Mouse (Mus musculus) bone marrow macrophage, adult 2 months (primary cell): ENCODE data around the gene Gm13287. TPM values are rescaled to one million over a fixed set of nuclear protein-coding genes. Genes with fewer than 3 reads are reported as not detected.
"Not testable (repeated sequence)": the region's sequence is repeated elsewhere in the genome, so short reads cannot be mapped to it uniquely, and the experiment has no call there.

ENCODE experiments used
- H3K27ac ChIP-seq: 2 replicates; pipeline ENCODE4 v1.5.1; 2012; ENCODE audit warnings: low read depth, low read length; ENCODE audit not compliant: insufficient read depth
- H3K4me1 ChIP-seq: 2 replicates; pipeline ENCODE4 v1.6.1; 2012; ENCODE audit warnings: low read length; ENCODE audit not compliant: control insufficient read depth, insufficient read depth
- H3K4me3 ChIP-seq: 2 replicates; pipeline ENCODE4 v1.5.1; 2012; ENCODE audit warnings: mild to moderate bottlenecking, low read length, moderate library complexity; ENCODE audit not compliant: insufficient read depth
- CTCF ChIP-seq: IDR thresholded peaks from 2 replicates; pipeline ENCODE4 v1.5.1; 2012; ENCODE audit warnings: low read depth, mild to moderate bottlenecking, low read length, moderate library complexity
- POLR2A ChIP-seq: IDR thresholded peaks from 2 replicates; pipeline ENCODE4 v1.6.1; 2012; ENCODE audit warnings: mild to moderate bottlenecking, low read depth, low read length, borderline replicate concordance
- polyA plus RNA-seq: library from polyadenylated mRNA; stranded (reverse); fragments of >200 nt; gene quantifications from 2 replicates; pipeline ENCODE4 v1.2.4, GENCODE M21; 2012; ENCODE audit not compliant: missing spikeins, insufficient read depth, insufficient read length

The Gm13287 gene
- polyA plus RNA-seq, 1 experiment: not detected

DNA sequence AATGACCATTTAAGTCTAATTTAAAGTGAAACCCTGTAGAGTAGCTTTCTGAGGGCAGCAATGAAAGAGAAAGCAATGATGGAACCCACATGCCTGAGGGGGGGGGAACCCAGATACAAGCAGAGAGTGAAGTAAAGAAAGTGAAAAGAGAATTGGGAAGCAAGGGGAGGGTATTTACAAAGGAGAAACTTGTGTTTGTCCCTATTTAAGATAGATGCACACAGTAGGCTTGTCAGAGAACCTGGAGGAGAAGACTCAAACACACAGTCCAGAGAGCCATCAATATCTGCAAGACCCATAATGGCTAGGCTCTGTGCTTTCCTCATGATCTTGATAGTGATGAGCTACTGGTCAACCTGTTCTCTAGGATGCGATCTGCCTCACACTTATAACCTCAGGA is 16.6 kb downstream of the Gm13287 start, which contains the start of gene Ifna11:
Gene Ifna11, plus strand, starts transcription at position 301 of the 400 bp plus-strand sequence.
- Histone ChIP-seq H3K4me3 (no peak within 1 kb of the TSS), H3K4me1 (no peaks in the 10 kb centered on the region), H3K27ac (no peak within 1 kb of the TSS)
- no peak for TF ChIP-seq CTCF
- TF ChIP-seq POLR2A: no peak

DNA sequence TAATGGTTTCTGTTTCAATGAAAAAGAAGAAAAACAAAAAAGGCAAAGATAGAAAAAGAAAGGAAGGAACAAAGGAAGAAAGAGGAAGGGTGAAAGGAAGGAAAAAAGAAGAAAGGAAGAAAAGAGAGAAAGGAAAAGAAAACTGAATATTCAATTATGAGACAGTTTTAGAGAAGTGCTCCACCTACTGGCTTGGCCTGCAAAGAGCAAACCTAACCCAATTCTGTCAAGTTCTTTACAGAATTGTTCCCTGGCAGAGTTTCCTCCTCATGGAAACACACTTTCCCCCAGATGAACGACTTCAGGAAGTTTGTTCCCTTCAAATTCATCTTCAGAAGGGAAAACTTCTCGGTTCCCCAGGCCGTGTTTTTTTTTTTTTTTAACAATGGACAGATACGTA is 19.9 kb downstream of the Gm13287 start:
- TF ChIP-seq CTCF: no peak
- TF ChIP-seq POLR2A: no peak
- no peak overlapping the region for H3K27ac ChIP-seq
- no peak overlapping the region for H3K4me3 ChIP-seq
- H3K4me1 ChIP-seq: no peaks in the 10 kb centered on the region

DNA sequence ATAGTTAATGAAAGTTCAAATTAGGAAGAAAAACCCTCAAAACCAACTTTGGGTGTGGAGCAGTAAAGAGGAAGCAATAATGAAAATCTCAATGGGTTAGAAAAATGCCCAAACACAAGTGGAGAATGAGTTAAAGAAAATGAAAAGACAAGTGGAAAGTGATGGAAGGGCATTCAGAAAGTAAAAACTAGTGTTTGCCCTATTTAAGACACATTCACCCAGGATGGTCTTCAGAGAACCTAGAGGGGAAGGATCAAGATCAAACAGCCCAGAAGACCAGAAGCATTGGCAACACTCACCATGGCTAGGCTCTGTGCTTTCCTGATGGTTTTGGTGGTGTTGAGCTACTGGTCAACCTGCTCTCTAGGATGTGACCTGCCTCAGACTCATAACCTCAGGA is 24.1 kb downstream of the Gm13287 start, which contains the start of gene Ifna6:
Gene Ifna6, plus strand, starts transcription at position 301 of the 400 bp plus-strand sequence.
- not testable (repeated sequence) for H3K4me1 ChIP-seq, H3K4me3 ChIP-seq, H3K27ac ChIP-seq

DNA sequence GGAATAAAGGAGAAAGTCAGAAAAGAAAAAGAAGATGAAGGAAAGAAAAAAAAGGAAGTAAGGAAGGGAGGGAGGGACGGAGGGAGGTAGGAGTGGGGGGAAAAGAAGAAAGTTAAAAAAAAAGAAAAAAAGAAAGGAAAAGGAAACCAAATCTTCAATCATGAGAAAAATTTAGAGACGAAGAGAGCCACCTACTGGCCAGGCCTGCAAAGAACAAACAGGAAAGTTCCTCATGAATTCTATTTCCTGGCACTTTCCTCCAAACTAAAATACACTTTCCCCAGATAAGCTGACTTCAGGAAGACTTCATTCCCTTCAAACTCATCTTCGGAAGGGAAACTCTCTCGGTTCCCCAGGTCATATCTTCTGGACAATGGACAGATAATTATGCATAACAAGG is 27.5 kb downstream of the Gm13287 start:
- no peak overlapping the region for H3K4me3 ChIP-seq
- H3K27ac ChIP-seq: no peak overlapping the region
- TF ChIP-seq POLR2A (no peak), CTCF (no peak)
- no peaks in the 10 kb centered on the region for H3K4me1 ChIP-seq

DNA sequence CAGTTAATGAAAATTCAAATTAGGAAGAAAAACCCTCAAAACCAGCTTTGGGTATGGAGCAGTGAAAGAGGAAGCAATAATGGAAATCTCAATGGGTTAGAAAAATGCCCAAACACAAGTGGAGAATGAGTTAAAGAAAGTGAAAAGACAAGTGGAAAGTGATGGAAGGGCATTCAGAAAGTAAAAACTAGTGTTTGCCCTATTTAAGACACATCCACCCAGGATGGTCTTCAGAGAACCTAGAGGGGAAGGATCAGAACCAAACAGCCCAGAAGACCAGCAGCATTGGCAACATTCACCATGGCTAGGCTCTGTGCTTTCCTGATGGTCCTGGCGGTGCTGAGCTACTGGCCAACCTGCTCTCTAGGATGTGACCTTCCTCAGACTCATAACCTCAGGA is 32.2 kb downstream of the Gm13287 start, which contains the start of gene Ifna5:
Gene Ifna5, plus strand, starts transcription at position 301 of the 400 bp plus-strand sequence.
- H3K4me1 ChIP-seq, H3K27ac ChIP-seq, H3K4me3 ChIP-seq: not testable (repeated sequence)

DNA sequence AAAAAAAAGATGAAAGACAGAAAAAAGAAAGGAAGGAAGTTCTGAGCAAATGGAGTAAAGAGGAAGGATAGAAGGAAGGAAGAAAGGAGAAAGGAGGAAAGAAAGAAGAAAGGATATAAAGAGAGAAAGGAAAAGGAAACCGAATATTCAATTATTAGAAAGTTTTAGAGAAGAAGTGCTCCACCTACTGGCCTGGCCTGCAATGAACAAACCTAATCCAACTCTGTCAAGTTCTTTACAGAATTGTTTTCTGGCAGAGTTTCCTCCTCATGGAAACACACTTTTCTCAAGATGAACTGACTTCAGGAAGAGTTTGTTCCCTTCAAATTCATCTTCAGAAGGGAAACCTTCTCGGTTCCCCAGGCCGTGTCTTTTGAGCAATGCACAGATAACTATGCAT is 35.8 kb downstream of the Gm13287 start:
- Histone ChIP-seq H3K4me3 (no peak overlapping the region), H3K27ac (no peak overlapping the region), H3K4me1 (no peaks in the 10 kb centered on the region)
- TF ChIP-seq POLR2A (no peak), CTCF (no peak)

DNA sequence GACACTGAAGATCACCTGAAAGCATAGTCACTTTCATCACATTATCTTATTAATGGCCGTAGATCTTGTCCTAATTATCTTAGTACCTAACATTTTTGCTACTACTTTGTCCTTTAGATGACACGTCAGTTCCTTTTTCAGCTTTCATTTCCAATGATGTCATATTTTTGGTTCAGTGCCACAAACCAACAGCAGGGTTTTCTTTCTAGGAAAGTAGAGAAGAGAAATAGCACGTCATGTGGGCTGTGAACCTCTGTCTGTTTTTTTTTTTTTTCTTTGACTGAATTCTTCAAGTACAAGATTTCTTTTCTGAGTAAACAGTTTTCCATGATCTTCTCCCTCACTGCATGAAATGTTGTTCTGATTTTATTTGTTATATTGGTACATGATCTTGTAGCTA is 37.0 kb downstream of the Gm13287 start:
- H3K4me1 ChIP-seq: no peaks in the 10 kb centered on the region
- no peak overlapping the region for H3K27ac ChIP-seq
- H3K4me3 ChIP-seq: no peak overlapping the region
- TF ChIP-seq CTCF: no peak
- no peak for TF ChIP-seq POLR2A

DNA sequence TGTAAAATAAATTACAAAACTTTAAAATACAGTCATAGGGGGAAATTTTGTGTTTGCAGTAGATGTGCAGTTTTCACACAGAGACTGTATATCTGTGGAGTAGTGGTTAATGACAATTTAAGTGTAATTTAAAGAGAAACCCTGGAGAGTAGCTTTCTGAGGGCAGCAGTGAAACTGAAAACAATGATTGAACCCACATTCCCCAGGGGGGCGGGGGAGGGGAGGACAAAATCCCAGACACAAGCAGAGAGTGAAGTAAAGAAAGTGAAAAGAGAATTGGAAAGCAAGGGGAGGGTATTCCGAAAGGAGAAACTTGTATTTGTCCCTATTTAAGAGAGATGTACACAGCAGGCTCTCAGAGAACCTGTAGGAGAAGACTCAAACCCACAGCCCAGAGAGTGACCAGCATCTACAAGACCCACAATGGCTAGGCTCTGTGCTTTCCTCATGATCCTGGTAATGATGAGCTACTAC is 38.4 kb downstream of the Gm13287 start, which contains the start of gene Ifna4:
Gene Ifna4, plus strand, starts transcription at position 424 of the 474 bp plus-strand sequence.
- H3K27ac ChIP-seq: no peak within 1 kb of the TSS
- H3K4me3 ChIP-seq: no peak within 1 kb of the TSS
- TF ChIP-seq POLR2A (no peak), CTCF (no peak)
- H3K4me1 ChIP-seq: no peaks in the 10 kb centered on the region

DNA sequence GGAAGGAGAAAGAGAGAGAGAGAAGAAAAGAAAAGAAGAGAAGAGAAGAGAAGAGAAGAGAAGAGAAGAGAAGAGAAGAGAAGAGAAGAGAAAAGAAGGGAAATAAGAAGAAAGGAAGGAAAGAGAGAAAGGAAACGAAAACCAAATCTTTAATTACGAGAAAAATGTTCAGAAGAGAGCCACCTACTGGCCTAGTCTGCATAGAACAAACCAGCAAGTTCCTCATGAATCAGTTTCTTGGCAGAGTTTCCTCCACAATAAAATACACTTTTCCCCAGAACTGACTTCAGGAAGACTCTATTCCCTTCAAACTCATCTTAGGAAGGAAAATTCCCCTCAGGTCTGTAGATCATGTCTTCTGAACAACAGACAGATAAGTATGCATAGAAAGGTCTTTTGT is 42.3 kb downstream of the Gm13287 start:
- Histone ChIP-seq H3K4me1 (no peaks in the 10 kb centered on the region), H3K4me3 (no peak overlapping the region), H3K27ac (no peak overlapping the region)
- no peak for TF ChIP-seq POLR2A
- TF ChIP-seq CTCF: no peak

DNA sequence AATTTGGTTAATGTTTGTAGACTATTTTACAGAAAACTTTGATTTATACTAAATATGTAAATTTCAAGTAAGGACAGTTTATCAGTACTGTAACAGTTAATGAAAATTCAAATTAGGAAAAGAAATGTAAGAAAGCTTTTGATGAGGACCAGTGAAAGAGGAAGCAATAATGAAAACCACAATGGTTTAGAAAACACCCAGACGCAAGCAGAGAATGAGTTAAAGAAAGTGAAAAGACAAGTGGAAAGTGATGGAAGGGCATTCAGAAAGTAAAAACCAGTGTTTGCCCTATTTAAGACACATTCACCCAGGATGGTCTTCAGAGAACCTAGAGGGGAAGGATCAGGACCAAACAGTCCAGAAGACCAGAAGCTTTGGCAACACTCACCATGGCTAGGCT is 46.6 kb downstream of the Gm13287 start, which contains the start of gene Ifna1:
Gene Ifna1, plus strand, starts transcription at position 390 of the 400 bp plus-strand sequence.
- Histone ChIP-seq H3K27ac (no peak within 1 kb of the TSS), H3K4me1 (no peaks in the 10 kb centered on the region), H3K4me3 (no peak within 1 kb of the TSS)
- TF ChIP-seq CTCF: no peak
- TF ChIP-seq POLR2A: no peak

DNA sequence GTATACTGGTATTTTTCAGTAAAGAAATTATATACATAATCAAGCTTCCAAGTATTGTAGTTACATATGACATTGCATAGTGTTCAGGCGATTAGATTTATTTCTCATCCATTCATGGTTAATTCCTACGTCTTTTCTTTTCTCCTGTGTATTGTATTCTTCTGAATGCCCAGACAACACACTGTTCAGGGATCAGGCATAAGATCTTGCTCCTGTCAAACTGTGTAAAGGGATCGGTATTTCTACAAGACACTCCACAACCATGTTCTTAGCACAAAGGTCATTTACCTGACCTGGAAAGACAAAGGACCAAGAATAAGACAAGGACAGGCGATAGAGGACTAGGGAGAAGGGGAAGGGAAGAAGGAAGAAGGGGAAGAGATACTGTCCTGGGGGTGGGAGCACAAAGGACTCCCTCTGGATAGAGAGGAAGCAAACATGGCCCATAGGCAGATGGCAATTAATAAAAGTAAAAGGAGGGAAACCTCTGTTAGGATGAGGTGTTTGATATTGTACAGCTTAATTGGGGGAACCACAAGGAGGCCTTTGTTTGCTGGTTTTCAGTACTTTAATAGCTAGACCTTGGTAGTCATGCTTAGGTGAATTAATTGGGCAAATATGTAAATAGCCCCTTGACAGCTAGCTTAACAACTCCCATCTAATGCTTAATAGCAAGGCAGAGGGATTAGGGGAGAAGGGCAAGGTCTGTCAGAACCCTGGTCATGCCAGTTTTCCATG is 48.1 kb downstream of the Gm13287 start:
- TF ChIP-seq CTCF (no peak), POLR2A (no peak)
- H3K4me3 ChIP-seq: no peak overlapping the region
- H3K27ac ChIP-seq: no peak overlapping the region
- no peaks in the 10 kb centered on the region for H3K4me1 ChIP-seq

Other genes with a start within 250 kb of the Gm13287 start
- gene Ifna15, start 245.0 kb upstream of the Gm13287 start, polyA plus RNA-seq: not detected in 2 replicates
- not detected in 2 replicates for gene Ifna14, start 231.5 kb upstream of the Gm13287 start, polyA plus RNA-seq
- not detected in 2 replicates for gene Ifna9, start 210.9 kb upstream of the Gm13287 start, polyA plus RNA-seq
- not detected in 2 replicates for gene Ifna12, start 199.9 kb upstream of the Gm13287 start, polyA plus RNA-seq
- not detected in 2 replicates for gene C87499, start 168.8 kb upstream of the Gm13287 start, polyA plus RNA-seq
- not detected in 2 replicates for gene Ifna13, start 158.8 kb upstream of the Gm13287 start, polyA plus RNA-seq
- not detected in 2 replicates for gene Ifna16, start 126.3 kb upstream of the Gm13287 start, polyA plus RNA-seq
- not detected in 2 replicates for gene Ifna2, start 119.3 kb upstream of the Gm13287 start, polyA plus RNA-seq
- gene Ifnab, start 111.9 kb upstream of the Gm13287 start, polyA plus RNA-seq: not detected in 2 replicates
- not detected in 2 replicates for gene Gm26566, start 81.4 kb upstream of the Gm13287 start, polyA plus RNA-seq
- 60.5 and 64.8 TPM in 2 replicates for gene Klhl9, start 80.8 kb upstream of the Gm13287 start, polyA plus RNA-seq
- not detected in 2 replicates for gene Gm13271, start 48.4 kb upstream of the Gm13287 start, polyA plus RNA-seq
- gene Gm13283, start 43.1 kb upstream of the Gm13287 start, polyA plus RNA-seq: not detected in 2 replicates
- not detected in 2 replicates for gene Gm13290, start 29.4 kb upstream of the Gm13287 start, polyA plus RNA-seq
- not detected in 2 replicates for gene Gm13289, start 26.3 kb upstream of the Gm13287 start, polyA plus RNA-seq
- gene Gm13272, start 23.4 kb upstream of the Gm13287 start, polyA plus RNA-seq: not detected in 2 replicates
- not detected in 2 replicates for gene Ifnz, start 21.1 kb upstream of the Gm13287 start, polyA plus RNA-seq
- not detected in 2 replicates for gene Gm13276, start 17.5 kb upstream of the Gm13287 start, polyA plus RNA-seq
- not detected in 2 replicates for gene Gm13277, start 14.6 kb upstream of the Gm13287 start, polyA plus RNA-seq
- gene Gm13278, start 11.7 kb upstream of the Gm13287 start, polyA plus RNA-seq: not detected in 2 replicates
- gene Gm13275, start 8.8 kb upstream of the Gm13287 start, polyA plus RNA-seq: not detected in 2 replicates
- not detected in 2 replicates for gene Gm13279, start 5.9 kb upstream of the Gm13287 start, polyA plus RNA-seq
- gene Gm13285, start 3.6 kb upstream of the Gm13287 start, polyA plus RNA-seq: not detected in 2 replicates
- gene Gm13288, start 2.3 kb downstream of the Gm13287 start, polyA plus RNA-seq: not detected in 2 replicates
- gene Ifna7, start 13.0 kb downstream of the Gm13287 start, polyA plus RNA-seq: not detected in 2 replicates
- not detected in 2 replicates for gene Ifna11, start 16.7 kb downstream of the Gm13287 start, polyA plus RNA-seq
- not detected in 2 replicates for gene Ifna6, start 24.2 kb downstream of the Gm13287 start, polyA plus RNA-seq
- gene Ifna5, start 32.3 kb downstream of the Gm13287 start, polyA plus RNA-seq: not detected in 2 replicates
- gene Ifna4, start 38.6 kb downstream of the Gm13287 start, polyA plus RNA-seq: not detected in 2 replicates
- not detected in 2 replicates for gene Ifna1, start 46.8 kb downstream of the Gm13287 start, polyA plus RNA-seq
- gene Ifne, start 76.9 kb downstream of the Gm13287 start, polyA plus RNA-seq: not detected in 2 replicates